Mouse (Mus musculus): ENCODE measurements around the gene Zfp691. TPM values are rescaled to one million over a fixed set of nuclear protein-coding genes. Genes with fewer than 3 reads are reported as not detected.

The Zfp691 gene
- polyA plus RNA-seq, 1 experiment from 2014 or later, result 9.3 TPM

DNA sequence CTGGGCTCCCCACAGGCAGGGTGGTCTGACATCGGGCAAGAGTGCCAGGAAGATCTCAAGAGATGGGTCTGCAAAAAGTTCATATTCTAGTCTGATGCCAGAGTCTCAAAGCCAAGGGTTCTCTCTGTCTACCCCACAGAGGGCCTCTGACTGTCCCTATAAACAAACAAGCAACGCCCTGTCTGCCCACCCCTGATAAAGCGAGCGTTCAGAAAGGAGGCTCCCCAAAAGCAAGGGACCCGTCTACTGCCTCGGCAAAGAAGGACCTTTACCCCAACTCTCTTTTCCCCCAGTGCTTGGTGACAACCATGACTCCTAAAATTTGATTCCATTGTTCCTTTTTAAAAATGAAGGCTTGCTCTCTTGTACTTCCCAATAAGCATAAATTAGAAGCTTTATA, 15.9 kb upstream of the Zfp691 start, which contains the start of gene Ermap:
TSS of gene Ermap (minus strand) at position 148 of the 400 bp plus-strand sequence.
- Histone ChIP-seq H3K4me3 (no peak within 1 kb of the TSS), H3K4me1 (no peaks in the 10 kb centered on the region), H3K9ac (no peak within 1 kb of the TSS), H3K36me3 (ENCODE audit: poor library complexity, severe bottlenecking) (no peaks in the 10 kb centered on the region), H3K27me3 (peaks cover 3% of the 10 kb centered on the region; the same call in 1 of the 2 replicates), H3K27ac (no peak within 1 kb of the TSS), H3K9me3 (replicated peaks) (no peaks in the 10 kb centered on the region), H3K4me2 (no peak within 1 kb of the TSS)
- 74% methylated on average over 6 of the region's 6 CpGs for WGBS
- ATAC-seq, result no peak

DNA sequence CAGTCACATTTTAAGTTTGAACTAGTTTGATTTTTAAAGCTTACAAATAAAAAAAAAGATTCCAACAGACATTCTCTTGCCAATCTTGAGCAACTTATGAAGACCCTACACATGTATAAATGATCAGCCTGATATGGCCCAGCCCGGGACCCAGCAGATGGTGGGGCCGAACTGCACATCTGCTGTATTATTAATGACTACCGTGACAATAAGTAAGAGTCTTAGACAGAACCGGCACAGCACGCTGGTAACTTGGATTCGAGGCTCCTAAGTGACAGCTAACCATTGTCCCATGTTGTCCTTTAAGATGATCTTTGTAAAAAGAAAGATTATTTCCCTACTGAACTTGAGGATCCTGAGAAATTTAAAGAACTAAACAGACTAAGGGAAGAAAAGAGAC, 15.4 kb upstream of the Zfp691 start:
- Histone ChIP-seq H3K4me3 (no peak overlapping the region), H3K27ac (no peak overlapping the region), H3K9me3 (replicated peaks) (no peaks in the 10 kb centered on the region), H3K4me1 (no peaks in the 10 kb centered on the region), H3K4me2 (no peak overlapping the region), H3K9ac (no peak overlapping the region), H3K27me3 (peaks cover 3% of the 10 kb centered on the region; the same call in 1 of the 2 replicates), H3K36me3 (ENCODE audit: poor library complexity, severe bottlenecking) (no peaks in the 10 kb centered on the region)
- WGBS, result 58% methylated on average over 6 of the region's 6 CpGs
- no peak for ATAC-seq

DNA sequence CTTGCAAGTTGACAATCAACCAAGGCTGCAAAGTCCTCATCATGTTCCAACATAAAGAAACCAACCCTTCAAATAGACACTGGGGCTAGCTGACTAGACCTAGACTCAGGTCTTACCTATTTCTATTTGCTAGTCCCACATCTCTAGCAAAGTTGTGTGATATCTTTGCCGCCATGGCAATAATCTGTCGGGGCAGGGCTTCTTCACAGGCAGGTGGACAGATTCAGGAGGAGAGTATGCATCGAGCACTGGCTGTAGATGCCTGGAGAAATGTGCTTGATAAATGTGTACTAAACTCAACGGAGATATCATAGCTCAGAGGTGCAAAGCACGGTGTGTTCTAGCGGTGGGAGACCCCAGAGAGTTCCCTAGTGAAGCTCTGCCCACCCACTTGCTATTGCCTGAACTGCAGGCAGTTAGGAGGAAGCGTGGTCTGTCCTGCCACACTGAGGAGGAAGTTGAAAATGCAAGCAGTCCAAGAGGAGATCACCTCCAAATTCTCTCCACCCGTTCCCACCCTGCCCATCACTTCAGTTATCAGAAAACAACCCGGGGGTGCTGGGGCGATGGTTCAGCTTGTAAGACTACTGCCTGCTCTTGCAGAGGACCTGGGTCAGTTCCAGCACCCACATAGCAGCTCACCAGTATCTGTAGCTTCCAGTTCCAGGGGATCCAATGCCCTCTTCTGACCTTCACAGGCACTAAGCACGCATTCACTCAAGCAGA, 14.2 kb upstream of the Zfp691 start:
- ATAC-seq, result no peak
- no peak overlapping the region for H3K4me2 ChIP-seq
- WGBS, result 62% methylated on average over 11 of the region's 11 CpGs
- H3K27ac ChIP-seq, result no peak overlapping the region
- H3K9me3 ChIP-seq (replicated peaks), result no peaks in the 10 kb centered on the region
- no peak overlapping the region for H3K4me3 ChIP-seq
- no peaks in the 10 kb centered on the region for H3K36me3 ChIP-seq (ENCODE audit: poor library complexity, severe bottlenecking)
- no peaks in the 10 kb centered on the region for H3K27me3 ChIP-seq
- no peak overlapping the region for H3K9ac ChIP-seq
- H3K4me1 ChIP-seq, result no peaks in the 10 kb centered on the region

DNA sequence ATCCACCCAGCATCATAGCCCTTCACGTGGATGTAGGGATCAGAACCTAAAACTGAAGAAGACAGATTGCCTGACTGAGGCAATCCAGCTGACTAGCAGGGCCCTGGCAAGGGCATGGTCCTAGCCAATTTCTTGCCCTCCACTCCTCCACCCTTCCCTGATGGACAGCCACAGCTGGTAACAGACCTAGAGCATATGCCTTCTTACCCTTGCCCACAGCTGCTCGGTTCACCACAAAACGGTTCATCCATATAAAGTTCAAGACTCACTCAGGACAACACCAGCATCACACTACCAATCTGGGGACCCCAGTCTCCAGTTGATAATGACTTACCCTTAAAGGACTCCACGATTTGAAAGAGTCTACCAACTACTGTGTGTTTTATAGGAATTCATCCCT, 11.8 kb upstream of the Zfp691 start:
- H3K9ac ChIP-seq, result no peak overlapping the region
- H3K27me3 ChIP-seq, result no peaks in the 10 kb centered on the region
- 84% methylated on average over 4 of the region's 4 CpGs for WGBS
- H3K27ac ChIP-seq, result no peak overlapping the region
- no peaks in the 10 kb centered on the region for H3K36me3 ChIP-seq (ENCODE audit: poor library complexity, severe bottlenecking)
- ATAC-seq, result no peak
- no peak overlapping the region for H3K4me2 ChIP-seq
- no peaks in the 10 kb centered on the region for H3K9me3 ChIP-seq (replicated peaks)
- H3K4me1 ChIP-seq, result no peaks in the 10 kb centered on the region
- H3K4me3 ChIP-seq, result no peak overlapping the region

DNA sequence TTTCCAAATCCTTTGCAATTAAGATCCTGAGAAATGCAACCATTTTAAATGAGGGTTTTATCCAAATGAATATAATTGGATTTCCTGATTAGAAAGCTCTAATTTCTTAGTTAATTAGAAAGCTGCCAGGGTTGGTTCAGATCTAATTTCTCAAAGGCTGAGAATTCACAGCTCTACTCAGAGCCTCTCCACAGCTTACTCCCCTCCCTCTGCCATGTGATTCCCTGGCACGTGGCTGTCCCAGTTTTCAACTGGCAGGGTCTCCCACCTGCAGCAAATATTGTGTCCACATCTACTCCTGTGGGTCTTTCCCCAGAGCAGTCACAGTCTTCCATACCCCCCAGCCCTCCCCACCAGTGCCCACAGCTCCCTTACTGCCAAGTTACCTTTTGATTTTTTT, 9.5 kb upstream of the Zfp691 start:
- no peak overlapping the region for H3K4me2 ChIP-seq
- H3K4me3 ChIP-seq, result no peak overlapping the region
- WGBS, result 57% methylated on average over 1 of the region's 1 CpGs
- no peak for ATAC-seq
- H3K36me3 ChIP-seq (ENCODE audit: poor library complexity, severe bottlenecking), result no peaks in the 10 kb centered on the region
- no peaks in the 10 kb centered on the region for H3K27me3 ChIP-seq
- no peak overlapping the region for H3K9ac ChIP-seq
- H3K4me1 ChIP-seq, result no peaks in the 10 kb centered on the region
- no peak overlapping the region for H3K27ac ChIP-seq
- H3K9me3 ChIP-seq (replicated peaks), result no peaks in the 10 kb centered on the region

DNA sequence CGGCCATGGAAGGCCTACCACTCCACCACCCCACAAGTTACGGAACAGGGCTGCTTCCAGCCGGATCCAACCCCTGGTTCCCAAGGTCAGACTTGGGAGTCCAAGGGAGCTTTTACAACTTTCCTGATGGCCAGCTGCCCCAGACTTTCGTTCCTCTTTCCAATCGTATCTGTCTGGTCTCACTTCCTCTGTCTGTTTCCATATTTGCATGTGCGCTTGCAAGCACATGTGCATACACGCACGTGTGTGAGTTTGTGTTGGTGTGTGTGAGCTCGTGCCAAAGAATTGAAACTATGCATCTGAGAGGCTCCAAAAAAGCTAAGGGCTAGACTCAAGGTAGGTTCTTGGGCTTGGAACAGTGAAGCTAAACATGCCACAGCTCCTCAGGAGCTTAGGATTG, 7.5 kb upstream of the Zfp691 start:
- no peaks in the 10 kb centered on the region for H3K36me3 ChIP-seq (ENCODE audit: poor library complexity, severe bottlenecking)
- no peak overlapping the region for H3K4me3 ChIP-seq
- H3K27ac ChIP-seq, result no peak overlapping the region
- no peak for ATAC-seq
- H3K4me1 ChIP-seq, result no peaks in the 10 kb centered on the region
- 93% methylated on average over 9 of the region's 9 CpGs for WGBS
- H3K4me2 ChIP-seq, result no peak overlapping the region
- no peaks in the 10 kb centered on the region for H3K27me3 ChIP-seq
- H3K9ac ChIP-seq, result no peak overlapping the region
- no peaks in the 10 kb centered on the region for H3K9me3 ChIP-seq (replicated peaks)

DNA sequence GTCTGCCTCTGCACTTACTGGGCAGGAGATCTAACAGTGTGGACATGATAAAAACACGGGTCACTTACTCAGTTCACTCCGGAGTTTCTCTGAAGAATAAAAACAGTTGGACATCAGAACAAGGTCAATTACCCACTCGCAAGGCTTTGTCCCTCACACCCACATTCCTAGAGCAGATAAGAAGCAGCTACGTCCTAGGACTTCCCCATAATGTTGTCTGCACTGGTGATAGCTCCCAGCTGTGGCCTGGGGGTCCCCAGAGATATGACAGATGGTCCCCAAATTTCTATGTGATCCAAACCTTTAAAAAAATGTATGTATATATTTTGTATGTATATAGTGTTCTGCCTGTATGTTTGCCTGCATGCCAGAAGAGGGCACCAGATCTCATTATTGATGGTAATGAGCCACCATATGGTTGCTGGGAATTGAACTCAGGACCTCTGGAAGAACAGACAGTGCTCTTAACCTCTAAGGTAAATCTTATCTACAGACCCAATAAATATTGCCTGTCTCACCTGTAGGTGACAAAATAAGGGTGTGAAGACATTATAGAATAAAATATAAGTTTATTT, 6.2 kb upstream of the Zfp691 start:
- H3K27me3 ChIP-seq, result no peaks in the 10 kb centered on the region
- H3K9me3 ChIP-seq (replicated peaks), result no peaks in the 10 kb centered on the region
- WGBS, result 57% methylated on average over 4 of the region's 4 CpGs
- ATAC-seq, result no peak
- no peak overlapping the region for H3K4me2 ChIP-seq
- no peaks in the 10 kb centered on the region for H3K4me1 ChIP-seq
- H3K9ac ChIP-seq, result no peak overlapping the region
- H3K27ac ChIP-seq, result no peak overlapping the region
- H3K4me3 ChIP-seq, result no peak overlapping the region
- no peaks in the 10 kb centered on the region for H3K36me3 ChIP-seq (ENCODE audit: poor library complexity, severe bottlenecking)

DNA sequence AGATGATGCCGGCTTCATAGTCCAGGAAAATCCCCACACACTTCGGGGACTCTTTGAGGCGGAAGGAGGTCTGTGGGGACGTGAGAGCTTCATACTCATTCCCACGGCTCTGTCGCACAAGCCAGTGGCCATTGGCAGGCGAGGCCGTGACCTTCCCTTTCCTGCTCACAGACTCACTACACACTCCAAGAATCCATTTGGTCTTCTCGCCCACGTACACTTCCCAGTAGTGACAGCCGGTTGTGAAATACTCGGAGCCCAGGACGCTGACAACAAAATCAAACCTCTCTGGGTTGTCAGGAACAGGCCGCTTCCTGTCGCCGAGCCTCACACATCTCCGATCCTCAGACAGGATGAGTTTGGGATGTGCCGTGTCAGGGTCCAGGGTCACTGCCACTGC, 4.3 kb upstream of the Zfp691 start:
- no peaks in the 10 kb centered on the region for H3K9me3 ChIP-seq (replicated peaks)
- ATAC-seq, result no peak
- no peaks in the 10 kb centered on the region for H3K27me3 ChIP-seq
- no peak overlapping the region for H3K4me3 ChIP-seq
- no peak overlapping the region for H3K4me2 ChIP-seq
- H3K27ac ChIP-seq, result no peak overlapping the region
- 83% methylated on average over 18 of the region's 18 CpGs for WGBS
- H3K36me3 ChIP-seq (ENCODE audit: poor library complexity, severe bottlenecking), result no peaks in the 10 kb centered on the region
- H3K4me1 ChIP-seq, result peaks cover under 1% of the 10 kb centered on the region; the same call in 1 of the 2 replicates
- no peak overlapping the region for H3K9ac ChIP-seq

DNA sequence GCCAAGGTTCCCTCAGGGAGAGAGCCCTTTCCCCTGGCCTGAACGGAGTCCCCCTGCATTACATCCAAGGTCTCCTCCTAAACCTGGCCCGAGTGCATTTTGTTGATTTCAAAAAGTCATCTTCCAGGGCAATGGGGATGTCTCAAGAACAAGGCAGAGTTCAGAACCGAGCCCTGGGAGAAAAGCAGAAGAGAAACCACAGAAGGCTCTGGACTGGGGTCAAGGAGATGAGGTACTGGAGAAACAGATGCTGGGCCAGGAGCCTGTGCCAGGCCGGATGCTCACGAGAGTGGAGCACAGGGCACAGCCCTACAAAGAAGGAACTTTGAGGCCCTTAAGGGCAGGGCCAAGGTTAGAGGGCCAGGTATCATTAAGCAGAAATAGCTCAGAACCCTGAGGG, 3.7 kb upstream of the Zfp691 start:
- no peaks in the 10 kb centered on the region for H3K9me3 ChIP-seq (replicated peaks)
- no peak overlapping the region for H3K4me3 ChIP-seq
- 78% methylated on average over 5 of the region's 5 CpGs for WGBS
- no peaks in the 10 kb centered on the region for H3K27me3 ChIP-seq
- H3K36me3 ChIP-seq (ENCODE audit: poor library complexity, severe bottlenecking), result no peaks in the 10 kb centered on the region
- no peak overlapping the region for H3K4me2 ChIP-seq
- no peak overlapping the region for H3K9ac ChIP-seq
- H3K27ac ChIP-seq, result no peak overlapping the region
- H3K4me1 ChIP-seq, result peaks cover 7% of the 10 kb centered on the region
- ATAC-seq, result no peak

DNA sequence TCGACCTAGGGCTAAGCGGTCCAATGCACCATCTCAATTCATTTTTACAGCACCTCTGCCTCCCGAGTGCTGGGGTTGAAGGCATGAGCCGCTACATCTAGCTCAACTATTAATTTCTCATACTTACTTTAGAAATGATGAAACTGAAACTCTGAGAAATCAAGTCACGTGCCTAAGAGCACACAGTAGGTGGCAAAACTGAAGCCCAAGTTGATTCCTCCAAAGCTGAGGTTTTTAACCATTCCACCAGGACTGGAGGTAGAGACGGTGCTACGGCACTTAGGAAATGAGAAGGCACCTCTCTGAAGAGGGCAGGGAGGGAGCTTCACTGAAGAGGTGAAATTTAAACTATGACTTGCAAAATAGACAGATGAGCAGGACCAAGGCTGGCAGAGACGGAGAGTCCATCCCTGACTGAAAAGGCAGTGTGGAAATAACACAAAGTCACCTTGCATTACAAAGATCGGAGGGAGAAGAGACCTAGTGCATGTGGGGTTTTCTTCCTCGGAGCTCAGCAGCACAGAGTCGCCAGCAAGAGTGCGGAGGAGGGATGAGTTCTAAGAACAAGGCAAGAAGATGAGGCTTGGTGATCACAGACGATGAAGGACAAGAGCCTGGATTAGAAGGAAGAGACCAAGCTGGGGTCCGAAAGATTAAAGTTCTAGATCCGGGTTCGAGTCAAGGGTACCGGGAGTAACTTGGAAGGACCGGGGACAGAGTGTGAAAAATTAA, 910 bp downstream of the Zfp691 start:
- WGBS, result 44% methylated on average over 18 of the region's 18 CpGs
- no peak for ATAC-seq
- Histone ChIP-seq H3K27me3 (no peaks in the 10 kb centered on the region), H3K4me2 (peak overlapping the region; percentile 86), H3K4me3 (peak overlapping the region; percentile 79), H3K27ac (no peak overlapping the region), H3K4me1 (peaks cover 16% of the 10 kb centered on the region), H3K36me3 (ENCODE audit: poor library complexity, severe bottlenecking) (peaks cover 29% of the 10 kb centered on the region), H3K9me3 (replicated peaks) (no peaks in the 10 kb centered on the region), H3K9ac (peak overlapping the region; percentile 87)

DNA sequence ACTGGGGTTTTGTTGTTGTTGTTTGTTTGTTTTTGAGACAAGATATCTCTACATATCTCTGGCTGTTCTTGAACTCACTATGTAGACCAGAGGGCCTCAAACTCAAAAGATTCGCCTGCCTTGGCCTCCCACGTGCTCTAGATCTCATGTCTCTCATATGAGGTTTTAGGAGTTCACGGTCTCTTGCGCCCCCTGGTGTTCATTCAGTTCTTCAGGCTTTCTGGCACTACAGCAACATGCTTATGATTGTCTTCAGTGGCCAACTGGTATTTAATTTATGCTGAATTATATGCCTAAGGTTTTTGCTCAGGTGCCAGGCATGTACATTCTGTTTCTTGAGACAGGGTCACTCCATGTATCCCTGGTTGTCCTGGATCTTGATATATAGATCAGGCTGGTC, 6.3 kb downstream of the Zfp691 start:
- WGBS, result under 1% methylated on average over 4 of the region's 4 CpGs
- H3K9ac ChIP-seq, result no peak overlapping the region
- no peaks in the 10 kb centered on the region for H3K9me3 ChIP-seq (replicated peaks)
- H3K36me3 ChIP-seq (ENCODE audit: poor library complexity, severe bottlenecking), result peaks cover 30% of the 10 kb centered on the region
- H3K4me2 ChIP-seq, result no peak overlapping the region
- no peak overlapping the region for H3K4me3 ChIP-seq
- H3K27ac ChIP-seq, result no peak overlapping the region
- H3K27me3 ChIP-seq, result no peaks in the 10 kb centered on the region
- peak; percentile 55; the same call in 1 of the 2 replicates for ATAC-seq
- peaks cover 9% of the 10 kb centered on the region for H3K4me1 ChIP-seq

DNA sequence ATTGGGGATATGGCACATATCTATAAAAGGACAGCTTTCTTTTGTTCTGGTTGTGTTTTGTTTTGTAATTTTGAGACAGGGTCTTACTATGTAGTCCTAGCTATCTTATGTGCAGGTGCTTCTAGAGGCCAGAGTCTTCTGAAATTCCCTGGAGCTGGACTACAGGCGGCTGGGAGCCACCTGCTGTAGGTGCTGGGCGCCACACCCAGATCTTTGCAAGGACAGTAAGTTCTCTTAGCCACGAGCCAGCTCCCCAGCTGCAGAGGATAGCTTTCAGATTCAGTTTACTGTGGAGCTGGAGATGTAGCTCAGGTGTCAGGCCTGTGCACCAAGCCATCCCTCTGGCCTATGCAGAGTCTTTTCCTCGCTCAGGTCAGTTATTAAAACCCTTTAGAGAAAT, 6.9 kb downstream of the Zfp691 start:
- Histone ChIP-seq H3K27me3 (no peaks in the 10 kb centered on the region), H3K9ac (no peak overlapping the region), H3K36me3 (ENCODE audit: poor library complexity, severe bottlenecking) (peaks cover 30% of the 10 kb centered on the region), H3K4me1 (0 out of 2 replicates have a peak, but pooled peaks cover 4% of the 10 kb centered on the region), H3K9me3 (replicated peaks) (no peaks in the 10 kb centered on the region), H3K4me3 (no peak overlapping the region), H3K27ac (no peak overlapping the region), H3K4me2 (no peak overlapping the region)
- ATAC-seq, result no peak
- 89% methylated on average over 4 of the region's 4 CpGs for WGBS

All from forebrain, embryonic 13.5 days (tissue).